Mouse (Mus musculus) heart, embryonic 13.5 days (tissue): ENCODE results near the gene Chd9. TPM values are rescaled to one million over a fixed set of nuclear protein-coding genes. Genes with fewer than 3 reads are reported as not detected.
A peak's percentile ranks its signal among the peaks of the same experiment; 100 is the strongest.

Source experiments
- ATAC-seq: fragments of 200-750 bp; cut with Nextera tagmentation; 2 replicates; pipeline ENCODE4 v1.8.0; 2017; ENCODE audit warnings: moderate TSS enrichment; ENCODE audit not compliant: insufficient number of reproducible peaks, low FRiP score, low TSS enrichment; ENCODE audit errors: extremely low read depth
- H3K27ac ChIP-seq: fragments of 300-500 bp; sonication (generic); replicated peaks from 2 replicates; pipeline ENCODE4 v1.5.1; 2015; ENCODE audit warnings: moderate library complexity, mild to moderate bottlenecking, inconsistent platforms
- H3K27me3 ChIP-seq: fragments of 300-500 bp; sonication (generic); replicated peaks from 2 replicates; pipeline ENCODE4 v1.6.1; 2015; ENCODE audit warnings: mild to moderate bottlenecking, inconsistent platforms
- H3K36me3 ChIP-seq: fragments of 300-500 bp; sonication (generic); 2 replicates; pipeline ENCODE4 v1.6.1; 2015; ENCODE audit warnings: mild to moderate bottlenecking, inconsistent platforms
- H3K4me1 ChIP-seq: fragments of 300-500 bp; sonication (generic); 2 replicates; pipeline ENCODE4 v1.6.1; 2015; ENCODE audit warnings: inconsistent platforms
- H3K4me2 ChIP-seq: fragments of 300-500 bp; sonication (generic); 2 replicates; pipeline ENCODE4 v1.6.1; 2015; ENCODE audit warnings: inconsistent platforms, mild to moderate bottlenecking, moderate library complexity
- H3K4me3 ChIP-seq: fragments of 300-500 bp; sonication (generic); 2 replicates; pipeline ENCODE4 v1.5.1; 2015; ENCODE audit warnings: moderate library complexity, mild to moderate bottlenecking, inconsistent platforms
- H3K9ac ChIP-seq: fragments of 300-500 bp; sonication (generic); 2 replicates; pipeline ENCODE4 v1.6.1; 2015; ENCODE audit warnings: inconsistent platforms, mild to moderate bottlenecking, moderate library complexity
- H3K9me3 ChIP-seq: fragments of 300-500 bp; sonication (generic); 2 replicates; pipeline ENCODE4 v1.6.1; 2016; ENCODE audit warnings: inconsistent platforms
- WGBS: fragments of 180-500 bp; shearing (Covaris S2); methylation state at CpG from one replicate; pipeline ENCODE4 v1.1.7; 2015; ENCODE audit warnings: mixed read lengths; 5-methylcytosine and 5-hydroxymethylcytosine counted together
- polyA plus RNA-seq: library from polyadenylated mRNA; unstranded; fragments of >200 nt; fragmentation: Nextera tagmentation; extraction: Ambion mirVana; gene quantifications from 2 replicates; pipeline ENCODE4 v1.2.1, GENCODE M21; 2015

Gene Chd9
- polyA plus RNA-seq, 1 experiment from 2014 or later: 42.3 TPM

DNA sequence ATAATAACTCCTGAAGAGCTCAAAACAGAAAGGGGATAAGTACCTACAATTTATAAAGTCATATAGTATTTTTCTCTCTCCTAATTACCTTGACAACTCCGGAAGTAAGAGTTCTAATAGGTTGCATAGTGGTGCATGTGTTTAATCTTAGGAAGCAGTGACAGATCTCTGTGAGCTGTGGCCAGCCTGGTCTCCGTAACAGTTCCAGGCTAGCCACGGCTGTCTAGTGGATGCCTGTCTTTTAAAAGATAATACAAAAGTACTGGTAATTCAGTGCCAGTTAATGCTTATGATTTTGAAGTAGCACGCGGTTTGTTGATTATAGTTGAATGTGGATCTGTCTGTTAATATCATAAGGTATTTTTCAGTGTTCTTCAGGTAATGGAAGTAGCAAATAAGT is 151.1 kb downstream of the Chd9 start:
- Histone ChIP-seq H3K27ac (no peak overlapping the region), H3K27me3 (no peaks in the 10 kb centered on the region), H3K9me3 (no peaks in the 10 kb centered on the region), H3K4me1 (no peaks in the 10 kb centered on the region), H3K4me2 (no peak overlapping the region), H3K9ac (no peak overlapping the region), H3K36me3 (peaks cover 74% of the 10 kb centered on the region), H3K4me3 (no peak overlapping the region)
- ATAC-seq: no peak
- WGBS: 77% methylated on average over 5 of the region's 5 CpGs

DNA sequence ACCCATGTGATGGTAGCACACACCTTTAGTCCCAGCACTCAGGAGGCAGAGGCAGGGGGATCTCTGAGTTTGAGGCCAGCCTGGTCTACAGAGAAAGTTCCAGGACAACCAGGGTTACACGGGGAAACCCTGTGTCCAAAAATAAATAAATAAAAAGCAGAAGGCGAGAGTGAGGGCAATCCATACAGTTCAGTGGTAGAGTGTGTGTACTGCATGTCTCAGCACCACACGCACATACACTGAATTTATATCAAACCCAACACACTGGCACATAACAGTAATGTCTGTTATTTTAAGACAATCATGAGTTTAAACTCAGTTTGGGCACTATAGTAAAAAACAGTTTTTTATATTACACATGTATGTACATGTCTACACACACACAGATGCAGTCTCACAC is 153.9 kb downstream of the Chd9 start:
- 84% methylated on average over 3 of the region's 3 CpGs for WGBS
- Histone ChIP-seq H3K4me1 (no peaks in the 10 kb centered on the region), H3K27me3 (no peaks in the 10 kb centered on the region), H3K36me3 (peaks cover 75% of the 10 kb centered on the region), H3K4me3 (no peak overlapping the region), H3K9me3 (no peaks in the 10 kb centered on the region), H3K27ac (no peak overlapping the region), H3K9ac (no peak overlapping the region), H3K4me2 (no peak overlapping the region)
- ATAC-seq: no peak

DNA sequence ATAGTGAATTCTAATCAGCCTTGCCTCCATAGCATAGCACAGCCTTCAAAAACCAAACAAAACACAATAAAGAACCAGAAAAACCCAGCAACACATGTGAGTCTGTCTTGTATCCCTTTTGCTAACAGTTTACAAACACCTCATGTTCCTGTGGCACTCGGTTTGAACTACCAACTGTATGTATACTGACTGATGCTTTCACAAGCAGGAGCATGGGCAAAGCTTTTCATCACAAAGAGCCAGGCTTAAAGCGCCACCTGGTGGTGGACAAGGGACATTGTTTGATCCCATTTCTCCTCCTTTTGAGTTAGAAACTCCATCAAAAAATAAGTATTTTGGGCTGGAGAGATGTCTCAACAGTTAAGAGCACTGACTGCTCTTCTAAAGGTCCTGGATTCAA is 191.6 kb downstream of the Chd9 start:
- Histone ChIP-seq H3K4me1 (no peaks in the 10 kb centered on the region), H3K27me3 (no peaks in the 10 kb centered on the region), H3K9ac (no peak overlapping the region), H3K9me3 (no peaks in the 10 kb centered on the region), H3K4me3 (no peak overlapping the region), H3K27ac (no peak overlapping the region), H3K36me3 (peaks cover 87% of the 10 kb centered on the region), H3K4me2 (no peak overlapping the region)
- WGBS: 12% methylated on average over 2 of the region's 2 CpGs
- ATAC-seq: no peak

GRCm38 (mm10) chr8:91034417-91034816 is 206.3 kb downstream of the Chd9 start:
- Histone ChIP-seq H3K4me1 (no peaks in the 10 kb centered on the region), H3K4me3 (no peak overlapping the region), H3K27me3 (no peaks in the 10 kb centered on the region), H3K27ac (no peak overlapping the region), H3K9me3 (no peaks in the 10 kb centered on the region), H3K4me2 (no peak overlapping the region), H3K36me3 (peaks cover 91% of the 10 kb centered on the region), H3K9ac (no peak overlapping the region)
- 83% methylated on average over 6 of the region's 6 CpGs for WGBS
- ATAC-seq: no peak

DNA sequence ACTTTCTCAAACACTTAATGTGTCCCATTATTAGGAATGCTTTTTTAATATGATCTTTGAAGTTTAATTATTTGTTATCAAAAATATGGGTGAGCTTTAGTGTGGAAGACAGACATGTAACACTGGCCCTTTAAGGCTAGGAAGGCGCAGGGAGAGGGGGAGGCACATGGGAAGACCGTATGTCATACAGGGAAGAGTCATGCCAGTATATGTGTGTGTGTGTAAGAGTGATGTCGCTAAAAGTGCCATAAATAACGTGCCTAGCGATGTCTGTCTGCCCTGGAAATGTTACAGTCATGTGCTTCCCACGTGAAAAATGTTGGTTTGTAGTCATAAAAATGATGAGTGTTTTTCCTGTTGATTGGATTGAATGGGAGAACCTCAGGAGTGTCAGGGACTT is 208.8 kb downstream of the Chd9 start:
- peaks cover 95% of the 10 kb centered on the region for H3K36me3 ChIP-seq

GRCm38 (mm10) chr8:91038637-91039036 is 210.5 kb downstream of the Chd9 start:
- H3K9ac ChIP-seq: no peak overlapping the region
- peaks cover 96% of the 10 kb centered on the region for H3K36me3 ChIP-seq
- H3K27ac ChIP-seq: no peak overlapping the region
- H3K4me3 ChIP-seq: no peak overlapping the region
- WGBS: 76% methylated on average over 1 of the region's 1 CpGs
- no peaks in the 10 kb centered on the region for H3K9me3 ChIP-seq
- no peak for ATAC-seq
- H3K4me1 ChIP-seq: no peaks in the 10 kb centered on the region
- H3K27me3 ChIP-seq: no peaks in the 10 kb centered on the region
- no peak overlapping the region for H3K4me2 ChIP-seq

More for the DNA sequence above, 208.8 kb downstream of the Chd9 start:
- H3K9ac ChIP-seq: no peak overlapping the region
- H3K4me2 ChIP-seq: no peak overlapping the region
- 75% methylated on average over 6 of the region's 6 CpGs for WGBS
- no peaks in the 10 kb centered on the region for H3K9me3 ChIP-seq
- ATAC-seq: no peak
- H3K4me1 ChIP-seq: no peaks in the 10 kb centered on the region
- H3K27ac ChIP-seq: no peak overlapping the region
- no peak overlapping the region for H3K4me3 ChIP-seq
- H3K27me3 ChIP-seq: no peaks in the 10 kb centered on the region

DNA sequence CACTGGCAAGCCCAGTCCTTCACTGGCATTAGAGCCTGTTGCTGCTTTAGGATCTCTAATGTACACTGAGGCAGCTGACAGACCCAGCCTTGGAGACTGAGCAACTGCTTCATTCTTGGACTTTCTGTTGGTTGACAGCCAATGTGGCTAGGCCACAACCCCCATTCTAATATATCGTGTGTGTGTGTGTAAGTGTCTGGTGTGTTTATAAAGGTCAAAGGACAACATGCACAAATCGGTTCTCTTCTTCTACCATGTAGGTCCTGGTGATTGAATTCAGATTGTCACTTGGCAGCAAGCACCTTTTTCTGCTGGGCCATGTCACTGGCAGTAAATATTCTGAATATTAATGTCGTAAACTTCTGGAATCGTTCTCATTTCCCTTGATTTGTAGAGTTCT is 218.2 kb downstream of the Chd9 start:
- Histone ChIP-seq H3K4me2 (no peak overlapping the region), H3K9ac (no peak overlapping the region), H3K27ac (no peak overlapping the region), H3K36me3 (peaks cover 81% of the 10 kb centered on the region), H3K4me1 (peaks cover 8% of the 10 kb centered on the region), H3K9me3 (no peaks in the 10 kb centered on the region), H3K4me3 (no peak overlapping the region), H3K27me3 (no peaks in the 10 kb centered on the region)
- ATAC-seq: no peak
- WGBS: 79% methylated on average over 4 of the region's 4 CpGs

GRCm38 (mm10) chr8:91051037-91051436 is 222.9 kb downstream of the Chd9 start:
- Histone ChIP-seq H3K4me3 (no peak overlapping the region), H3K27me3 (no peaks in the 10 kb centered on the region), H3K36me3 (peaks cover 69% of the 10 kb centered on the region), H3K9ac (no peak overlapping the region), H3K9me3 (no peaks in the 10 kb centered on the region), H3K27ac (peak overlapping the region; percentile 51; the same call in 1 of the 2 replicates), H3K4me2 (no peak overlapping the region), H3K4me1 (peaks cover 8% of the 10 kb centered on the region)
- no peak for ATAC-seq
- WGBS: 22% methylated on average over 8 of the region's 8 CpGs

GRCm38 (mm10) chr8:91054418-91054817 is 226.3 kb downstream of the Chd9 start:
- WGBS: 89% methylated on average over 4 of the region's 4 CpGs
- H3K36me3 ChIP-seq: peaks cover 52% of the 10 kb centered on the region
- peaks cover 11% of the 10 kb centered on the region for H3K4me1 ChIP-seq
- H3K4me3 ChIP-seq: no peak overlapping the region
- H3K9me3 ChIP-seq: no peaks in the 10 kb centered on the region
- no peak for ATAC-seq
- no peaks in the 10 kb centered on the region for H3K27me3 ChIP-seq
- H3K27ac ChIP-seq: no peak overlapping the region
- no peak overlapping the region for H3K4me2 ChIP-seq
- no peak overlapping the region for H3K9ac ChIP-seq

DNA sequence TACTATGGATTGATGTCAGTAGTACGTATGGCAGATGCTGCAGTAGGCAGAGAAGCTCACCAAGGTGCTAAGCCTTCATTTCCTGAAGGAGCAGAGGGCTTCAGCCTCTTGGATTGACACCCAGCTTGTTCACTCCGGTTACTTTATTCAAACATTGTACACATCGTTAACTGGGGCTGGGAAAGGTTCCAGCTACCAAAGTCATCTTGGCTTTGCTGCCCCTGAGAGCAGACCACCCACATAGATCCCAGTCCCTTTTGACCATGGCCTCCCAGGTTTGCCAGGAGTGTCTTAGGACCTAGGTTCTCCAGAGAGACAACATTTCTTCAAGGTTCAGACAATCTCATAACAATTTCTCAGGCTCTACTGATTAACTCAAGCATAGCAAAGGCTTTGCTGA is 228.7 kb downstream of the Chd9 start:
- ATAC-seq: no peak
- Histone ChIP-seq H3K27me3 (no peaks in the 10 kb centered on the region), H3K4me1 (peaks cover 17% of the 10 kb centered on the region), H3K9ac (no peak overlapping the region), H3K36me3 (peaks cover 33% of the 10 kb centered on the region), H3K4me2 (no peak overlapping the region), H3K27ac (no peak overlapping the region), H3K4me3 (no peak overlapping the region), H3K9me3 (no peaks in the 10 kb centered on the region)
- WGBS: 59% methylated on average over 3 of the region's 3 CpGs

DNA sequence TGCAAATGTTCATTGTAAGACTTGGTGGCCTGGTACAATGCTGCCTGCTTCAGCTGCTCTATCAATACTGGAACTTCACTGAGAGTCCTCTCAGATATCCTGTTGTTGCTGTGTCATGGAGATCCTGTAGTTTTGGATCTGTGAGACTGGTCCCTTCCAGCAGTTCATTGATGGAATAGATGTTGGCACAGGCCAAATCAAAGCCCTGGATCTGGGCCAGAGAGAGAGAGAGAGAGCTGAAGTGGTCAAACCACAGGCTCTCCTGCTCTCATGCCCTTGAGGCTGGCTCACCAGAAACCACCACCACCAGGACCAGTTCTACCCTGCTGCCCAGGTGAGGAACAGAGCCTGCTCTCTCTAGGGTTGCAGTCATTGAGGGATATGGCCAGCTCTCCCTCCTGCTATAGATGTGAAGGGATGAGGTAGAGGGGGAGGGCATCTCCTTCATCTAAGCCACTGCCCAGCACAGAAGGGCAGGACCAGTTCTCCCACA is 231.0 kb downstream of the Chd9 start:
- no peaks in the 10 kb centered on the region for H3K9me3 ChIP-seq
- no peak for ATAC-seq
- H3K36me3 ChIP-seq: peaks cover 19% of the 10 kb centered on the region
- H3K4me3 ChIP-seq: no peak overlapping the region
- no peak overlapping the region for H3K4me2 ChIP-seq
- no peaks in the 10 kb centered on the region for H3K27me3 ChIP-seq
- H3K4me1 ChIP-seq: peaks cover 17% of the 10 kb centered on the region
- H3K9ac ChIP-seq: no peak overlapping the region
- H3K27ac ChIP-seq: no peak overlapping the region

DNA sequence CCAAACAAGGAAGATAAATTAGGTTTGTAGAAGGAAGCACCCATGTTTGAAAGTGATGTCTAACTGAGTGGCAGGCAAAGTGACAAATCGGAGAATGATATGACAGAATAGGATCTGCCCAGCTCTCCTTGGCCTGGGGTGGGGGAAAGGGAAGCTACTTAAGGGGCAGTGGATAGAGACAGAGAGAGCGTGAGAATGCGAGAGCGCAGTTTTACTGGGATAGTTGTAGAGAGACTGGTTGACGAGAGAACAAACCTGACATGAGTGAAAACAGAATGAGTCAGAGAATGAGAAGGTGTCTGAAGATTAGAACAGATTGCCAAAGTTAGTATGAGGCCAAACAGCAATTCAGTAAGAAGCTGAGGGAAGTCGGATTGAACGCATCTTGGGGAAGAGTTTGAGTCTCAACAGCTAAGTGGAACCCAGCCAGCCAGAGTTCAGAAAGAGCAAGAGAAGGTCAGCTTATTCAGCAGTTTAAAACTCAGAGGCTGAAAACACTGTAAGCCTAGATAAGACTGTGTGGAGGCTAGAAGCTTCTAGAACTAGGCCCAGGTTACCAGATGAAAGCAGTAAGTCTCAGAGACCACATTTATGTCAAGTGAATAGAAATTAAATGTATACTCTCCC is 231.8 kb downstream of the Chd9 start:
- Histone ChIP-seq H3K9ac (no peak overlapping the region), H3K4me1 (peaks cover 17% of the 10 kb centered on the region), H3K9me3 (no peaks in the 10 kb centered on the region), H3K4me3 (no peak overlapping the region), H3K27me3 (no peaks in the 10 kb centered on the region), H3K27ac (no peak overlapping the region), H3K36me3 (peaks cover 19% of the 10 kb centered on the region), H3K4me2 (no peak overlapping the region)
- ATAC-seq: no peak
- 65% methylated on average over 7 of the region's 7 CpGs for WGBS
